27 mouse cellular contexts compared by ENCODE assay signal in genomic region chr16:23140911-23141310, GRCm38 (mm10). TPM values are rescaled to one million over a fixed set of nuclear protein-coding genes. Genes with fewer than 3 reads are reported as not detected.
DNase-seq lines count a peak whose midpoint lies in the region; ATAC-seq and TF ChIP-seq lines count a peak whose summit lies in the region.
"Had no signal": no experiment of that assay in that cellular context is flagged by ENCODE, and none has a peak within 500 bp of the region (broad histone marks: within the 10 kb centered on the region; RNA-seq: fewer than 3 reads in every experiment).

No protein-coding gene starts in this region.

- peak overlapping the region; percentile 33; the same call in 1 of the 2 replicates for H3K27ac ChIP-seq in spleen, adult 2 months (ENCODE audit: insufficient read depth, low read length)
- H3K27ac ChIP-seq in liver, embryonic 12.5 days = no peak overlapping the region
- H3K27ac ChIP-seq in liver, postnatal 0 days (ENCODE audit: low read depth) = no peak overlapping the region
- H3K27ac ChIP-seq: forebrain, embryonic 10.5 days; forebrain, embryonic 13.5 days; heart, embryonic 15.5 days; hindbrain, embryonic 10.5 days; hindbrain, embryonic 13.5 days had no signal

- H3K9ac ChIP-seq in liver, embryonic 12.5 days = no peak overlapping the region
- H3K9ac ChIP-seq in liver, postnatal 0 days (replicated peaks) = no peak overlapping the region
- H3K9ac ChIP-seq: forebrain, embryonic 13.5 days; heart, embryonic 15.5 days; hindbrain, embryonic 13.5 days had no signal

- H3K27me3 ChIP-seq in spleen, adult 2 months (ENCODE audit: control insufficient read depth, insufficient read depth, low read length) = no peaks in the 10 kb centered on the region
- no peaks in the 10 kb centered on the region; the same call in 1 of the 2 replicates for H3K27me3 ChIP-seq in liver, embryonic 12.5 days (replicated peaks)
- no peaks in the 10 kb centered on the region for H3K27me3 ChIP-seq in liver, postnatal 0 days (ENCODE audit: insufficient read depth, low read length)
- H3K27me3 ChIP-seq: forebrain, embryonic 13.5 days; heart, embryonic 15.5 days; hindbrain, embryonic 13.5 days; Patski had no signal

- ATAC-seq in liver, embryonic 12.5 days = no peak
- ATAC-seq in liver, postnatal 0 days = no peak
- ATAC-seq: forebrain, embryonic 13.5 days; forebrain, embryonic 16.5 days; hindbrain, embryonic 16.5 days; inflammation-experienced regulatory T-cells, adult 6 months; Patski had no signal

- peak in 1 of 2 experiments; percentile 33 for DNase-seq in spleen, adult 2 months (ENCODE audit: low read depth in 1 of 2, low spot score in 2 of 2)
- no peak for DNase-seq in spleen, postnatal 4 days (ENCODE audit: low spot score in 2 of 2)
- peak; percentile 47 to 49 for DNase-seq in B cell, adult 2 months
- DNase-seq in induced T-regulatory cell, adult 2 months (ENCODE audit: low read depth) = peak; percentile 39
- DNase-seq in liver, postnatal 0 days = no peak
- DNase-seq: adrenal gland, postnatal 10 days; adrenal gland, postnatal 36 days; cerebellum, adult 18-20 months; cerebellum, adult 9-10 months; cerebellum, postnatal 14 days; gastrocnemius, postnatal 10 days; gastrocnemius, postnatal 36 days; heart, postnatal 10 days; heart, postnatal 36 days had no signal

- H3K9me3 ChIP-seq in liver, embryonic 12.5 days (replicated peaks) = no peaks in the 10 kb centered on the region
- H3K9me3 ChIP-seq in liver, postnatal 0 days (ENCODE audit: low read length) = no peaks in the 10 kb centered on the region
- H3K9me3 ChIP-seq: forebrain, embryonic 10.5 days; forebrain, embryonic 13.5 days; G1E; heart, embryonic 15.5 days; hindbrain, embryonic 10.5 days; hindbrain, embryonic 13.5 days had no signal

- TF ChIP-seq EP300 in liver, postnatal 0 days (IDR thresholded peaks at IDR 0.05; ENCODE audit: low read depth) = no peak

- H3K4me3 ChIP-seq in spleen, adult 2 months (ENCODE audit: extremely low read depth, insufficient read depth, insufficient read length) = no peak overlapping the region
- no peak overlapping the region for H3K4me3 ChIP-seq in liver, embryonic 12.5 days
- no peak overlapping the region for H3K4me3 ChIP-seq in liver, postnatal 0 days (ENCODE audit: low read depth, low read length)
- H3K4me3 ChIP-seq: forebrain, embryonic 10.5 days; forebrain, embryonic 13.5 days; heart, embryonic 15.5 days; hindbrain, embryonic 10.5 days; hindbrain, embryonic 13.5 days had no signal

- H3K4me2 ChIP-seq in liver, embryonic 12.5 days = no peak overlapping the region
- no peak overlapping the region for H3K4me2 ChIP-seq in liver, postnatal 0 days (ENCODE audit: low read depth, low read length)
- H3K4me2 ChIP-seq: forebrain, embryonic 13.5 days; heart, embryonic 11.5 days; heart, embryonic 15.5 days; hindbrain, embryonic 13.5 days had no signal

- WGBS in spleen, adult 2 months = 35% methylated on average over 3 of the region's 3 CpGs
- 81% methylated on average over 3 of the region's 3 CpGs for WGBS in liver, embryonic 12.5 days (ENCODE audit: insufficient replicate concordance)
- 81% methylated on average over 3 of the region's 3 CpGs for WGBS in liver, postnatal 0 days (ENCODE audit: insufficient replicate concordance)

- H3K4me1 ChIP-seq in spleen, adult 2 months (ENCODE audit: control insufficient read depth, insufficient read depth, insufficient read length) = peaks cover 14% of the 10 kb centered on the region
- H3K4me1 ChIP-seq in liver, embryonic 12.5 days = no peaks in the 10 kb centered on the region
- H3K4me1 ChIP-seq in liver, postnatal 0 days (ENCODE audit: insufficient read depth) = peaks cover 11% of the 10 kb centered on the region
- H3K4me1 ChIP-seq: forebrain, embryonic 10.5 days; forebrain, embryonic 13.5 days; hindbrain, embryonic 10.5 days; hindbrain, embryonic 13.5 days had no signal

- TF ChIP-seq POLR2A in spleen, adult 2 months (IDR thresholded peaks at IDR 0.05; ENCODE audit: low read depth, low read length) = no peak

- no peak for TF ChIP-seq CTCF in spleen, adult 2 months (IDR thresholded peaks at IDR 0.05; ENCODE audit: extremely low read depth, insufficient read depth, insufficient read length, insufficient replicate concordance)
- TF ChIP-seq CTCF in liver, postnatal 0 days (IDR thresholded peaks at IDR 0.05; ENCODE audit: low read depth) = no peak

- no peaks in the 10 kb centered on the region for H3K36me3 ChIP-seq in spleen, adult 2 months (ENCODE audit: control insufficient read depth, insufficient read depth, low read length)
- no peaks in the 10 kb centered on the region for H3K36me3 ChIP-seq in liver, embryonic 12.5 days
- H3K36me3 ChIP-seq in liver, postnatal 0 days (replicated peaks; ENCODE audit: insufficient read depth, low read length) = no peaks in the 10 kb centered on the region
- H3K36me3 ChIP-seq: forebrain, embryonic 10.5 days; G1E; heart, embryonic 15.5 days; hindbrain, embryonic 10.5 days; hindbrain, embryonic 13.5 days had no signal

RNA-seq across cellular contexts. Expression of gene Adipoq, which starts 5.4 kb away (rescaled TPM):
- 2.9 and 5.8 TPM in 2 replicates for polyA plus RNA-seq in spleen, adult 2 months (2012; rRNA removed)
- polyA plus RNA-seq in liver, embryonic 12.5 days (2016; fragmentation: Nextera tagmentation; extraction: Ambion mirVana) = not detected in 2 replicates
- polyA plus RNA-seq in liver, postnatal 0 days (2015; fragmentation: Nextera tagmentation; extraction: Ambion mirVana) = not detected in 2 replicates
- polyA plus RNA-seq: embryonic facial prominence, embryonic 11.5 days; forebrain, embryonic 10.5 days; forebrain, embryonic 13.5 days; forebrain, embryonic 16.5 days; G1E; heart, embryonic 15.5 days; hindbrain, embryonic 10.5 days; hindbrain, embryonic 13.5 days; hindbrain, embryonic 16.5 days; Patski had no signal

RNA-seq across cellular contexts. Expression of gene Rfc4, which starts 13.4 kb away (rescaled TPM):
- polyA plus RNA-seq in spleen, adult 2 months (2012; rRNA removed) = 0.22 and 0.63 TPM in 2 replicates
- polyA plus RNA-seq in liver, embryonic 12.5 days (2016; fragmentation: Nextera tagmentation; extraction: Ambion mirVana) = 184 and 199 TPM in 2 replicates
- 54.3 and 59.4 TPM in 2 replicates for polyA plus RNA-seq in liver, postnatal 0 days (2015; fragmentation: Nextera tagmentation; extraction: Ambion mirVana)

RNA-seq across cellular contexts. Expression of gene Eif4a2, which starts 33.7 kb away (rescaled TPM):
- 51.0 and 62.8 TPM in 2 replicates for polyA plus RNA-seq in spleen, adult 2 months (2012; rRNA removed)
- 99.9 and 102 TPM in 2 replicates for polyA plus RNA-seq in liver, embryonic 12.5 days (2016; fragmentation: Nextera tagmentation; extraction: Ambion mirVana)
- 49.1 and 52.5 TPM in 2 replicates for polyA plus RNA-seq in liver, postnatal 0 days (2015; fragmentation: Nextera tagmentation; extraction: Ambion mirVana)

Comparison
In these comparisons a context has a peak if more than half of its experiments do, and no peak if none do; other contexts are left out.
1. DNase-seq: peak in B cell, adult 2 months (2 of 2) and induced T-regulatory cell, adult 2 months (single experiment); none in spleen, postnatal 4 days (0 of 2) and liver, postnatal 0 days (single experiment).
2. RNA of gene Rfc4, which starts 13.4 kb away (polyA plus RNA-seq): 184 to 199 TPM in liver, embryonic 12.5 days and 54.3 to 59.4 TPM in liver, postnatal 0 days; 0.22 to 0.63 TPM in spleen, adult 2 months; every median in the first group is over 10 times any median in the second.